Mouse (Mus musculus): Measurements from ENCODE around the gene Sec1. TPM values are rescaled to one million over a fixed set of nuclear protein-coding genes. Genes with fewer than 3 reads are reported as not detected.

Sec1 gene
- total and polyA plus RNA-seq, 2 experiments from 2014 or later: 0.18 to 0.52 TPM

DNA sequence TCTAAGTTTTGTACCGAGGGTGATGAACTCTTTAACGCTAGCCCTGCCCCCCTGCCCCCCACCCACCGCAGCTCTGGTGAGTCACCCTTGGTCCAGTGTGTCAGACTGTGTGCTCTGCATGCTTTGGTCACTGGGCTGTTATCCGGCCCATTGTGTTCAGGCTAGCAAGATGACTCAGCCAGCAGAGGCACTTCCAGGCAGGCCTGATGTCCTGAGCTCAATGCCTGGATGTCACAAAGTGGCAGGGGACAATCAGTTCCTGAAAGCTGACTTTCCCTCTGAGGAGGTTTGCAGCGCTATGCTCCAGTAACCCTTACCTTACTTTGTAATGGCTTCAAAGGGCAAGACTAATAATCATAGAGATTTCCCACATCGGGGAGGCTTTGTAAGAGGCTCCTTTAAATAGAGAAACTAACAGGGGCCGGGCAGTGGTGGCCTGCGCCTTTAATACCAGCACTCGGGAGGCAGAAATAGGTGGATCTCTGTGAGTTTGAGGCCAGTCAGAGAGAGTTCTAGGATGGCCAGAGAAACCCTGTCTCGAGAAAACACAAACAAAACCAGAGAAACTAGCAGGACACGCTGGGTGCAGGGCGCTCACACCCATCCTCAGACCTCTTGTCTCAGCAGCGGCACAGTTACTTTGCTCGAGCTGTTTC is 14.1 kb downstream of the Sec1 start:
- H3K27ac ChIP-seq (ENCODE audit: low read depth, low read length): no peak overlapping the region
- no peaks in the 10 kb centered on the region for H3K9me3 ChIP-seq (ENCODE audit: low read length)
- no peaks in the 10 kb centered on the region for H3K27me3 ChIP-seq (ENCODE audit: insufficient read depth, low read length)
- no peak for ATAC-seq
- no peak for DNase-seq
- no peaks in the 10 kb centered on the region; the same call in 1 of the 2 replicates for H3K36me3 ChIP-seq (ENCODE audit: insufficient read depth)
- H3K4me1 ChIP-seq (ENCODE audit: insufficient read depth): no peaks in the 10 kb centered on the region
- no peak overlapping the region for H3K4me2 ChIP-seq (ENCODE audit: low read depth)
- no peak for TF ChIP-seq CTCF (IDR thresholded peaks at IDR 0.05; ENCODE audit: low read depth)
- H3K4me3 ChIP-seq (ENCODE audit: low read depth, low read length): no peak overlapping the region
- WGBS: 66% methylated on average over 14 of the region's 14 CpGs
- H3K9ac ChIP-seq: no peak overlapping the region

DNA sequence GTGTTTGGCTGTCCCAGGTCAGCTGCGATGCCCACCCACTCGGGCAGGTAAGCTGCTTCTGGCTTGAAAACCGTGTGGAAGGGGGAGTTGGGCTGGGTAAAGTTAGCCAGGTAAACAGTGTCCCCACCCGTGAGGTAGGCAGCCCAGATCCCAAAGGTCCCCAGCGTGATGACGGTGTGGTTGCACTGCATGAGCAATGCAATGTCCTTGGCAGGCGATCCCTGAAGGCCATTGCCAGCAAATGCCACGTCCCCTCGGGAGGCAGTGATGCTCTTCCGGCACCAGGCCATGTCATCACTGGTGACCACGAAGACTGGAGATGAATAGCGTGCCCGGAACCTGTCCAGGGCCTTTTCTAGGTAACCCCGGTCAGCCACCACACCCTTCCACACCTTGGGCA is 15.7 kb downstream of the Sec1 start:
- H3K4me2 ChIP-seq (ENCODE audit: low read depth): no peak overlapping the region
- no peaks in the 10 kb centered on the region for H3K9me3 ChIP-seq (ENCODE audit: low read length)
- H3K9ac ChIP-seq: no peak overlapping the region
- H3K4me3 ChIP-seq (ENCODE audit: low read depth, low read length): no peak overlapping the region
- WGBS: 92% methylated on average over 14 of the region's 14 CpGs
- H3K4me1 ChIP-seq (ENCODE audit: insufficient read depth): no peaks in the 10 kb centered on the region
- no peak overlapping the region for H3K27ac ChIP-seq (ENCODE audit: low read depth, low read length)
- no peak for TF ChIP-seq CTCF (IDR thresholded peaks at IDR 0.05; ENCODE audit: low read depth)
- no peaks in the 10 kb centered on the region; the same call in 1 of the 2 replicates for H3K36me3 ChIP-seq (ENCODE audit: insufficient read depth)
- DNase-seq (no peak), ATAC-seq (no peak)
- no peaks in the 10 kb centered on the region for H3K27me3 ChIP-seq (ENCODE audit: insufficient read depth, low read length)

DNA sequence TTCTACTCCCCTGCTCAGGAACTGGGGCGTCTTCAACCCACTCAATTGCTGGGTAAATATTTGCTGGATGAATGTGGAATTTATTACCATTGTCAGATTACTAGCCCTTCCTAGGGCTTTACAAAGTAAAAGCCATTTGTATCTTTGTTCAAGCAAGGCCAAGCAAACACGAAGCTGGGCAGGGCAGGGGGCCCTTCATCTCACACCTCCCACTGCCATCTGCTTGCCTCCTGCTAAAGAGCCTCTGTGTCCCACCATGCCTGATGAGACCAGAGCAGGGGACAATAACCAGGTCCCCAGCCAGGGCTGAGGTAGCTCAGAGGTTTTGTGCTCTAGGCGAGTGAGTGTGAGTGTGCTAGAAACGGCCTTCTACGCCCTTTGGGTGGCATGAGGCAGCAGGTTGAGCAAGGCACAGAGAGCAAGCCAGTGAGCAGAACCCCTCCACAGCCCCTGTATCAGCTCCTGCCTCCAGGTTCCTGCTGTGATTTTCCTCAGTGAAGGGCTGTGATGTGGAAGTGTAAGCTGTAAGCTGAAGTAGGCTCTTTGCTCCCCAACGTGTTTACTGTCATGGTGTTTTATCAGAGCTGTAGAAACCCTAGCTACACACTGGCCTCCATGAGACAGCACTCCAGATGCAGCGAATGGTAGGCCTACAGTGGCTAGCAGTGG is 16.4 kb downstream of the Sec1 start:
- Histone ChIP-seq H3K4me3 (ENCODE audit: low read depth, low read length) (no peak overlapping the region), H3K9me3 (ENCODE audit: low read length) (no peaks in the 10 kb centered on the region), H3K9ac (no peak overlapping the region), H3K27me3 (ENCODE audit: insufficient read depth, low read length) (no peaks in the 10 kb centered on the region), H3K4me1 (ENCODE audit: insufficient read depth) (no peaks in the 10 kb centered on the region), H3K27ac (ENCODE audit: low read depth, low read length) (no peak overlapping the region), H3K4me2 (ENCODE audit: low read depth) (no peak overlapping the region), H3K36me3 (ENCODE audit: insufficient read depth) (no peaks in the 10 kb centered on the region; the same call in 1 of the 2 replicates)
- no peak for DNase-seq
- no peak for ATAC-seq
- no peak for TF ChIP-seq CTCF (IDR thresholded peaks at IDR 0.05; ENCODE audit: low read depth)
- 80% methylated on average over 7 of the region's 7 CpGs for WGBS

DNA sequence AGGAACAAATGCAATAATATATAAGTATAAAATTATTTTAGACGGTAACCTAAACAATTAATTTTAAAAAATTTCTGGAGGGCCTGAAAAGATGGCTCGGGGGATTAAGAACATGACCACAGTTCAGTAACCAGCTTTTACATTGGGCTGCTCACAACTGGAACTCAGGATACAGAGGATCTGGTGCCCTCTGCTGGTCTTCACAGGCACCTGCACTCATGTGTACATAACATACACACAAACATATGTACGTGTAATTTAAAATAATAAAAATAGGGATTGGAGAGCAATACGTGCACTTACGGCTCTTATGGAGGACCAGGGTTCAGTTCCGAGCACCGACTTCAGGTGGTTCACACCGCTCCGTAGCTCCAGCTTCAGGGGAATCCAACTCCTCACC is 25.3 kb downstream of the Sec1 start:
- H3K27me3 ChIP-seq (ENCODE audit: insufficient read depth, low read length): no peaks in the 10 kb centered on the region
- H3K9ac ChIP-seq: no peak overlapping the region
- no peak overlapping the region for H3K27ac ChIP-seq (ENCODE audit: low read depth, low read length)
- H3K36me3 ChIP-seq (ENCODE audit: insufficient read depth): no peaks in the 10 kb centered on the region
- TF ChIP-seq CTCF (IDR thresholded peaks at IDR 0.05; ENCODE audit: low read depth): 0 out of 2 replicates have a peak, but pooled peaks have one; percentile 27
- 95% methylated on average over 9 of the region's 9 CpGs for WGBS
- H3K4me3 ChIP-seq (ENCODE audit: low read depth, low read length): no peak overlapping the region
- no peaks in the 10 kb centered on the region for H3K9me3 ChIP-seq (ENCODE audit: low read length)
- no peaks in the 10 kb centered on the region for H3K4me1 ChIP-seq (ENCODE audit: insufficient read depth)
- no peak overlapping the region for H3K4me2 ChIP-seq (ENCODE audit: low read depth)
- DNase-seq (no peak), ATAC-seq (no peak)

DNA sequence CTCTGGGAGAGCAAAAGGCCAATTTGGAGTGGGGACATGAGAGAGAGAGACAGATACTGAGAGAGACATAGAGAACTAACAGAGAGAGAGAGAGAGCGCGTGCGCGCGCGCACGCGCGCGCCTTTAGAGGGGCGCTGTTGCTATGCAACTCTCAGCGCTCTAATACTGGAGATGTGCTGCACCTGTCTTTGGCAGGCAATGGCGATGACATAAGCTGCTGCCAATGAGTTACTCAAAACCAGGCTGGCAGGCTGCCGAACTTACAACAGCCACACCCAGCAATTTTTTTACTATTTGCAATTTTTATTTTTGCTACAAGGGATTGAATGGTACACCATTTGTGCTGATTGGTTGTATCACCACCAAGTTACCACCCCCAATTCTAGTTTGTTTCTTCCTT is 26.4 kb downstream of the Sec1 start:
- no peaks in the 10 kb centered on the region for H3K4me1 ChIP-seq (ENCODE audit: insufficient read depth)
- DNase-seq: peak; percentile 54
- no peak overlapping the region for H3K4me2 ChIP-seq (ENCODE audit: low read depth)
- no peak for TF ChIP-seq CTCF (IDR thresholded peaks at IDR 0.05; ENCODE audit: low read depth)
- no peaks in the 10 kb centered on the region for H3K36me3 ChIP-seq (ENCODE audit: insufficient read depth)
- no peak overlapping the region for H3K27ac ChIP-seq (ENCODE audit: low read depth, low read length)
- H3K27me3 ChIP-seq (ENCODE audit: insufficient read depth, low read length): no peaks in the 10 kb centered on the region
- no peak overlapping the region for H3K4me3 ChIP-seq (ENCODE audit: low read depth, low read length)
- peak; percentile 51; the same call in 1 of the 2 replicates for ATAC-seq
- 68% methylated on average over 14 of the region's 14 CpGs for WGBS
- no peaks in the 10 kb centered on the region for H3K9me3 ChIP-seq (ENCODE audit: low read length)
- no peak overlapping the region for H3K9ac ChIP-seq

DNA sequence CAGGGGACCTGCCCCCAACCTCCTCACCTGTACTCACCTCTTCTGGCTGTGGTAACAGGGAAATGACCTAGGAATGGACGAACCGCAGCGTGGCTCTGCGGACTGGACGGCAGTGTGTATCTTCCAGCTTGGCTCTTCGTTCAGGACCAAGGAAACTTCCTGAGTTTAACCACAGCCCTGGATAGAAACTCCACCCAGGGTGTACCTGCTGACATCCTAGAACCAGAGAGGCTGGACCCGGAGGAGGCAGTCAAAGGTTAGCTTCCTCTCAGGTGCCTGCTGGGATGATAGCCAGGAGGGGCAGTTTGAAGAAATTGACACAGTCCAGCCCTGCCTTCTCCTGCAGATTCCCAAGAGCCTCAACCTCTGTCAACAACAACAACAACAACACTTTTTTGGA is 28.0 kb downstream of the Sec1 start, which contains the start of gene Fut2:
Gene Fut2, minus strand, starts transcription at position 234 of the 400 bp plus-strand sequence.
- no peak within 1 kb of the TSS for H3K27ac ChIP-seq (ENCODE audit: low read depth, low read length)
- no peak within 1 kb of the TSS for H3K4me3 ChIP-seq (ENCODE audit: low read depth, low read length)
- no peaks in the 10 kb centered on the region for H3K4me1 ChIP-seq (ENCODE audit: insufficient read depth)
- TF ChIP-seq CTCF (IDR thresholded peaks at IDR 0.05; ENCODE audit: low read depth): no peak
- no peak within 1 kb of the TSS for H3K4me2 ChIP-seq (ENCODE audit: low read depth)
- 86% methylated on average over 7 of the region's 7 CpGs for WGBS
- H3K36me3 ChIP-seq (ENCODE audit: insufficient read depth): no peaks in the 10 kb centered on the region
- no peaks in the 10 kb centered on the region for H3K9me3 ChIP-seq (ENCODE audit: low read length)
- H3K9ac ChIP-seq: no peak within 1 kb of the TSS
- ATAC-seq: no peak
- H3K27me3 ChIP-seq (ENCODE audit: insufficient read depth, low read length): no peaks in the 10 kb centered on the region
- no peak for DNase-seq

All from forebrain, postnatal 0 days (tissue).